Mouse (Mus musculus): ENCODE measurements around the gene Cdc7. TPM values are rescaled to one million over a fixed set of nuclear protein-coding genes. Genes with fewer than 3 reads are reported as not detected.
A peak's percentile ranks its signal among the peaks of the same experiment; 100 is the strongest.

The Cdc7 gene
- polyA plus RNA-seq, 1 experiment from 2014 or later, result 51.8 TPM

GRCm38 (mm10) chr5:107002091-107002416 is 37.9 kb downstream of the Cdc7 start:
- WGBS, result 61% methylated on average over 5 of the region's 5 CpGs
- Histone ChIP-seq H3K4me1 (ENCODE audit: control insufficient read depth, insufficient read depth, low read length) (no peaks in the 10 kb centered on the region), H3K9ac (replicated peaks; ENCODE audit: low read depth, low read length) (no peak overlapping the region), H3K4me2 (ENCODE audit: low read depth, low read length) (no peak overlapping the region), H3K27ac (ENCODE audit: low read depth, low read length) (no peak overlapping the region), H3K36me3 (ENCODE audit: control insufficient read depth, insufficient read depth, low read length) (no peaks in the 10 kb centered on the region), H3K4me3 (ENCODE audit: low read depth, low read length) (no peak overlapping the region), H3K27me3 (ENCODE audit: control insufficient read depth, insufficient read depth, low read length) (no peaks in the 10 kb centered on the region), H3K9me3 (ENCODE audit: control insufficient read depth, low read length) (no peaks in the 10 kb centered on the region)
- no peak for ATAC-seq (ENCODE audit: low read depth)

- ATAC-seq (ENCODE audit: low read depth), result no peak
- 97% methylated on average over 3 of the region's 3 CpGs for WGBS
- Histone ChIP-seq H3K4me1 (ENCODE audit: control insufficient read depth, insufficient read depth, low read length) (no peaks in the 10 kb centered on the region), H3K4me3 (ENCODE audit: low read depth, low read length) (no peak overlapping the region), H3K4me2 (ENCODE audit: low read depth, low read length) (no peak overlapping the region), H3K9me3 (ENCODE audit: control insufficient read depth, low read length) (no peaks in the 10 kb centered on the region), H3K9ac (replicated peaks; ENCODE audit: low read depth, low read length) (no peak overlapping the region), H3K36me3 (ENCODE audit: control insufficient read depth, insufficient read depth, low read length) (no peaks in the 10 kb centered on the region), H3K27ac (ENCODE audit: low read depth, low read length) (no peak overlapping the region), H3K27me3 (ENCODE audit: control insufficient read depth, insufficient read depth, low read length) (no peaks in the 10 kb centered on the region)
Measured at GRCm38 (mm10) chr5:107009721-107010120, 45.6 kb downstream of the Cdc7 start.

DNA sequence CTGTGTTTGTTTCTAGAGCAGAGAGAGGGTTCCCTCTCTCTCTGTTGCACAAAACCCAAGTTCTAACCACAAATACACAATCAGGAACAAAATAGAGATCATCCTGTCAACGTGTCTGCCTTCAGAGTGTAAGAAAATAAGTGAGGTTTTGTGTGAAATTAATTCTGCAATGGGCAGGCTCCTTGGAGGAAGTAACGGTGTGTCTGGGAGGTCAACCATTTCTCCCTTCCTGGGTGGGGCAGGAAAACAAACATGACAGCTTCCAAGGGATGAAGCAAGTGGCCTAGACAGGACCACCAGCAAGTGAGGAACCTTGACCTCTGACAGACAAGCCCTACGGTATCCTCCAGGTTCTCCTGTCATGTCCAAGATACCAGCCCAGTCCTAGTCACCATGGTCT is 46.2 kb downstream of the Cdc7 start:
- no peaks in the 10 kb centered on the region for H3K4me1 ChIP-seq (ENCODE audit: control insufficient read depth, insufficient read depth, low read length)
- no peaks in the 10 kb centered on the region for H3K36me3 ChIP-seq (ENCODE audit: control insufficient read depth, insufficient read depth, low read length)
- H3K27ac ChIP-seq (ENCODE audit: low read depth, low read length), result no peak overlapping the region
- H3K27me3 ChIP-seq (ENCODE audit: control insufficient read depth, insufficient read depth, low read length), result no peaks in the 10 kb centered on the region
- no peaks in the 10 kb centered on the region for H3K9me3 ChIP-seq (ENCODE audit: control insufficient read depth, low read length)
- H3K4me2 ChIP-seq (ENCODE audit: low read depth, low read length), result no peak overlapping the region
- H3K9ac ChIP-seq (replicated peaks; ENCODE audit: low read depth, low read length), result no peak overlapping the region
- no peak for ATAC-seq (ENCODE audit: low read depth)
- H3K4me3 ChIP-seq (ENCODE audit: low read depth, low read length), result no peak overlapping the region
- WGBS, result 84% methylated on average over 3 of the region's 3 CpGs

GRCm38 (mm10) chr5:107011316-107012029 is 47.4 kb downstream of the Cdc7 start:
- Histone ChIP-seq H3K4me1 (ENCODE audit: control insufficient read depth, insufficient read depth, low read length) (no peaks in the 10 kb centered on the region), H3K27ac (ENCODE audit: low read depth, low read length) (no peak overlapping the region), H3K4me2 (ENCODE audit: low read depth, low read length) (no peak overlapping the region), H3K4me3 (ENCODE audit: low read depth, low read length) (no peak overlapping the region), H3K9ac (replicated peaks; ENCODE audit: low read depth, low read length) (no peak overlapping the region), H3K27me3 (ENCODE audit: control insufficient read depth, insufficient read depth, low read length) (no peaks in the 10 kb centered on the region), H3K36me3 (ENCODE audit: control insufficient read depth, insufficient read depth, low read length) (no peaks in the 10 kb centered on the region), H3K9me3 (ENCODE audit: control insufficient read depth, low read length) (no peaks in the 10 kb centered on the region)
- ATAC-seq (ENCODE audit: low read depth), result no peak
- WGBS, result 67% methylated on average over 7 of the region's 7 CpGs

- H3K27me3 ChIP-seq (ENCODE audit: control insufficient read depth, insufficient read depth, low read length), result no peaks in the 10 kb centered on the region
- no peaks in the 10 kb centered on the region for H3K4me1 ChIP-seq (ENCODE audit: control insufficient read depth, insufficient read depth, low read length)
- H3K4me3 ChIP-seq (ENCODE audit: low read depth, low read length), result no peak overlapping the region
- WGBS, result 59% methylated on average over 11 of the region's 11 CpGs
- H3K36me3 ChIP-seq (ENCODE audit: control insufficient read depth, insufficient read depth, low read length), result no peaks in the 10 kb centered on the region
- no peaks in the 10 kb centered on the region for H3K9me3 ChIP-seq (ENCODE audit: control insufficient read depth, low read length)
- no peak overlapping the region for H3K27ac ChIP-seq (ENCODE audit: low read depth, low read length)
- ATAC-seq (ENCODE audit: low read depth), result no peak
- no peak overlapping the region for H3K4me2 ChIP-seq (ENCODE audit: low read depth, low read length)
- 0 out of 2 replicates have a peak overlapping the region, but pooled peaks have one; percentile 3 for H3K9ac ChIP-seq (replicated peaks; ENCODE audit: low read depth, low read length)
Measured at GRCm38 (mm10) chr5:107012030-107012715, 48.1 kb downstream of the Cdc7 start.

DNA sequence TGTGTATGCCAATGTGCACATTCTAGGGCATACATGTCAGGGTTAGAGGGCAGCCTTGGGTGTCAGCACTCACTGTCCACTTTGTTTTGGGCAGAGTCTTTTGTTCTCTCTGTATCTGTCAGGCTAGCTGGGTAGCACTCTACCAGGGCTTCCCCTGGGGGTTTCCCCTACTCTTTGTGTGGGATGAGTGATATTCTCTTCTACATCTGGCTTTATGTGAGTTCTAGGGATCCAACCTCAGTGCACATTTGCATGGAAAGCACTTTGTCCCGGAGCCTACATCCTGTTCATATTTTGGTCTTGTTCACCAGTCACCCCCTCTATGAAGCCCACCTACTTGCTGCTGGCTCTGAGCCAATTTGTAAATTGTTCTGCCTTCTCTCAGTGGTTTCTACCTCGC is 49.3 kb downstream of the Cdc7 start:
- Histone ChIP-seq H3K9me3 (ENCODE audit: control insufficient read depth, low read length) (no peaks in the 10 kb centered on the region), H3K4me3 (ENCODE audit: low read depth, low read length) (no peak overlapping the region), H3K4me2 (ENCODE audit: low read depth, low read length) (no peak overlapping the region), H3K27me3 (ENCODE audit: control insufficient read depth, insufficient read depth, low read length) (no peaks in the 10 kb centered on the region), H3K36me3 (ENCODE audit: control insufficient read depth, insufficient read depth, low read length) (no peaks in the 10 kb centered on the region), H3K27ac (ENCODE audit: low read depth, low read length) (no peak overlapping the region), H3K4me1 (ENCODE audit: control insufficient read depth, insufficient read depth, low read length) (no peaks in the 10 kb centered on the region), H3K9ac (replicated peaks; ENCODE audit: low read depth, low read length) (no peak overlapping the region)
- WGBS, result 73% methylated on average over 2 of the region's 2 CpGs
- ATAC-seq (ENCODE audit: low read depth), result no peak

DNA sequence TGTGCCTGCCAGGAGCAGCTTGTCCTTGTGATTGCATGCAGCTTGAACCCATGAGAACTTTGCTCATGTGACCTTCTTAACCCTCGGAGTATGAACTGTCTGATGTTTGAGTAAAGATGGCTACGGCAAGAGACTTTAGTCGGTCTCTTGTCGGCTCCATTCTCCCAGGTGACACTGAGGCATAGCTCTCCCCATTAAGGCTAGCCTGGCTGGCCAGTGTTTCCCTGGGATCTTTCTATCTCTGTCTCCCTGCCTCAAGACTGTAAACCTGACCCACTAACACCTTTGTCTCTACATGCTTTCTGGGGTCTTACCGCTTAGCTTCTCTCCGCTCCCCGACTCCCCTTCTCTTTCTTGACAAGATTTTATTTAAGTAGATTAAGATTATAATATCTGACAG is 50.0 kb downstream of the Cdc7 start:
- no peaks in the 10 kb centered on the region for H3K4me1 ChIP-seq (ENCODE audit: control insufficient read depth, insufficient read depth, low read length)
- no peak overlapping the region for H3K4me2 ChIP-seq (ENCODE audit: low read depth, low read length)
- no peak overlapping the region for H3K4me3 ChIP-seq (ENCODE audit: low read depth, low read length)
- no peaks in the 10 kb centered on the region for H3K9me3 ChIP-seq (ENCODE audit: control insufficient read depth, low read length)
- no peak overlapping the region for H3K9ac ChIP-seq (replicated peaks; ENCODE audit: low read depth, low read length)
- no peaks in the 10 kb centered on the region for H3K27me3 ChIP-seq (ENCODE audit: control insufficient read depth, insufficient read depth, low read length)
- 89% methylated on average over 7 of the region's 7 CpGs for WGBS
- H3K36me3 ChIP-seq (ENCODE audit: control insufficient read depth, insufficient read depth, low read length), result no peaks in the 10 kb centered on the region
- ATAC-seq (ENCODE audit: low read depth), result no peak
- no peak overlapping the region for H3K27ac ChIP-seq (ENCODE audit: low read depth, low read length)

- ATAC-seq (ENCODE audit: low read depth), result no peak
- H3K27me3 ChIP-seq (ENCODE audit: control insufficient read depth, insufficient read depth, low read length), result no peaks in the 10 kb centered on the region
- no peak overlapping the region for H3K27ac ChIP-seq (ENCODE audit: low read depth, low read length)
- H3K4me2 ChIP-seq (ENCODE audit: low read depth, low read length), result no peak overlapping the region
- no peaks in the 10 kb centered on the region for H3K4me1 ChIP-seq (ENCODE audit: control insufficient read depth, insufficient read depth, low read length)
- WGBS, result 86% methylated on average over 2 of the region's 2 CpGs
- no peaks in the 10 kb centered on the region for H3K9me3 ChIP-seq (ENCODE audit: control insufficient read depth, low read length)
- no peaks in the 10 kb centered on the region for H3K36me3 ChIP-seq (ENCODE audit: control insufficient read depth, insufficient read depth, low read length)
- no peak overlapping the region for H3K4me3 ChIP-seq (ENCODE audit: low read depth, low read length)
- H3K9ac ChIP-seq (replicated peaks; ENCODE audit: low read depth, low read length), result no peak overlapping the region
Measured at GRCm38 (mm10) chr5:107015046-107015421, 50.9 kb downstream of the Cdc7 start.

DNA sequence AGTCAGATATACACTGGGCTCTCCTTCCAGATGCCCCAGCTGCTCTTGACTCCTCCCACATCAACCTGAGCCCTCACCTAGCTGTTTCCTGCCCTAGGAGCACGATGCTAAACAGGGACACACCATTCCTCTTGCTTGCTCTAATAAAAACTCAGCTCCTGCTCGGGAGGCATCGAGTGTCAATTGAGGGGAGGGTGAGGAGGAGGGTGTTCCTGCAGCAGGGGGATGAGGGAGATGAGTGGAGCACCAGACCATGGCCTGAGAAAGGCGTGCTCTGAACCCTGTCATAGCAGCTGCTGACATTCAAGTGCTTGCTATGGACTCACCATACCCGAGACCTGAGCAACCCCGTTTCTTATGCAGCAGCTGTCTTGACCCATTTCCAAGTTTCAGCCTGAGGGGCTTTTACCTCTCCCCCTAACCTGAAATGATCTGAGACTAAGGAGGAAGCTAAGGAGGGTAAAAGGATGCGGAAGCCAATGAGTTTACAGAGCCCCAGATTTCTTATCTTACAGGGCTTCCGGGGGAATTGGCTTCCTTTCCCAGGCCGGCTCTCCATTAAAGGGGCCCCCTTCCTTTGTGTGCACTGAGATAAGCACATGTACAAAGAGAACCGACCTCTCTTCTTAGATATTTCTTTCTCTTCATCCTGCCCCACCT is 51.4 kb downstream of the Cdc7 start:
- Histone ChIP-seq H3K4me3 (ENCODE audit: low read depth, low read length) (no peak overlapping the region), H3K4me2 (ENCODE audit: low read depth, low read length) (no peak overlapping the region), H3K4me1 (ENCODE audit: control insufficient read depth, insufficient read depth, low read length) (no peaks in the 10 kb centered on the region), H3K9me3 (ENCODE audit: control insufficient read depth, low read length) (no peaks in the 10 kb centered on the region), H3K9ac (replicated peaks; ENCODE audit: low read depth, low read length) (no peak overlapping the region), H3K27me3 (ENCODE audit: control insufficient read depth, insufficient read depth, low read length) (no peaks in the 10 kb centered on the region), H3K36me3 (ENCODE audit: control insufficient read depth, insufficient read depth, low read length) (no peaks in the 10 kb centered on the region), H3K27ac (ENCODE audit: low read depth, low read length) (no peak overlapping the region)
- 44% methylated on average over 10 of the region's 10 CpGs for WGBS
- no peak for ATAC-seq (ENCODE audit: low read depth)

All from neural tube, embryonic 14.5 days (tissue).